Mouse (Mus musculus): Measurements from ENCODE around the gene Samd10. TPM values are rescaled to one million over a fixed set of nuclear protein-coding genes. Genes with fewer than 3 reads are reported as not detected.

The Samd10 gene
- 110 and 112 TPM in 2 replicates for polyA plus RNA-seq (2015; fragmentation: Nextera tagmentation; extraction: Ambion mirVana)

DNA sequence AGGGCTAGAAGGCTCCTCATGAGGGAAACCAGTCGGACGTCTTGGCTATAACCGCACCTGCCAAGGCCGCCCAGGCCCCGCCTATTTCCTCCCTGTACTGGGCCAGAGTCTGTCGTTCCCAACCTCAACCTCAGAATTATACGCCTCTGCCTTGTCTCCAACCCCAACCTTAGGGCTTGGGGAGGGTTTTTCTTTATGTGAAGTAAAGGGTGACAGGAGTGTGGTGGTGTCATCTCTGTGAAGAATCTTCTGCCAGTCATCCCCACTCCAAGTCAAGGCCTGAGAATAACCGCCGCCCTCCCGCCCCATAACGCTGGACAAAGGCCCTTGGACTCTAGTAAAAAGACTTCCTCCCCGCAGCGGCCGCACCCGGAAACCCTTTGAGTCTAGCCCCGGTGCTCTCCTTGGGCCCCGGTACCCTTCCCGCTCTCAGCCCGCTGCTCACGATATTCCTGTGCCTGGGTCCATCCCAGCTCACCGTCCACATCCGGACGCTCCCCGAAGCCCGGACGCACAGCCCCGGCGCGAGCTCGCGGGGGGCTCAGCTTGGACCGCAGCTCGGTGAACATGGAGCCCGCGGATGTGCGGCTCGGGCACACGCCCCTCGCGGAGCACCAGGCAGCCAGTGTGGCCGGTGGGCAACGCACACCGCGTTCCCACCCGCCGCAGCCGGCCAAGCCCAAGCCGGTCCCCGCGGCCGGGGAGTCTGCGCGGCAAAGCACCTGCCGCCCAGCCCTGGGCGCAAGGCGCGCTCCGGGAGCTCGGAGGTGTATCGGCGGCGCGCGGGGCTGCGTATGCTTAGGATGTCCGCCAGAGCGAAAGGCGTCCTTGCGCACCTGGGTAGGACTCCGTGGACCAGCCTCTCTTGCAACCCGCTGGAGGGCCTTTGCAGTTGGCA, at the start of gene Samd10:
Gene Samd10, minus strand, starts transcription at position 759 of the 898 bp plus-strand sequence.
- Histone ChIP-seq H3K36me3 (peaks cover 4% of the 10 kb centered on the region; the same call in 1 of the 2 replicates), H3K4me3 (peak within 1 kb of the TSS; percentile 85), H3K9me3 (no peaks in the 10 kb centered on the region), H3K4me2 (replicated peaks) (peak within 1 kb of the TSS; percentile 74), H3K27ac (replicated peaks) (peak within 1 kb of the TSS; percentile 90), H3K4me1 (peaks cover 44% of the 10 kb centered on the region), H3K27me3 (no peaks in the 10 kb centered on the region), H3K9ac (replicated peaks) (peak within 1 kb of the TSS; percentile 94)
- 1% methylated on average over 71 of the region's 71 CpGs for WGBS
- peak; percentile 31 for ATAC-seq (replicated peaks)

DNA sequence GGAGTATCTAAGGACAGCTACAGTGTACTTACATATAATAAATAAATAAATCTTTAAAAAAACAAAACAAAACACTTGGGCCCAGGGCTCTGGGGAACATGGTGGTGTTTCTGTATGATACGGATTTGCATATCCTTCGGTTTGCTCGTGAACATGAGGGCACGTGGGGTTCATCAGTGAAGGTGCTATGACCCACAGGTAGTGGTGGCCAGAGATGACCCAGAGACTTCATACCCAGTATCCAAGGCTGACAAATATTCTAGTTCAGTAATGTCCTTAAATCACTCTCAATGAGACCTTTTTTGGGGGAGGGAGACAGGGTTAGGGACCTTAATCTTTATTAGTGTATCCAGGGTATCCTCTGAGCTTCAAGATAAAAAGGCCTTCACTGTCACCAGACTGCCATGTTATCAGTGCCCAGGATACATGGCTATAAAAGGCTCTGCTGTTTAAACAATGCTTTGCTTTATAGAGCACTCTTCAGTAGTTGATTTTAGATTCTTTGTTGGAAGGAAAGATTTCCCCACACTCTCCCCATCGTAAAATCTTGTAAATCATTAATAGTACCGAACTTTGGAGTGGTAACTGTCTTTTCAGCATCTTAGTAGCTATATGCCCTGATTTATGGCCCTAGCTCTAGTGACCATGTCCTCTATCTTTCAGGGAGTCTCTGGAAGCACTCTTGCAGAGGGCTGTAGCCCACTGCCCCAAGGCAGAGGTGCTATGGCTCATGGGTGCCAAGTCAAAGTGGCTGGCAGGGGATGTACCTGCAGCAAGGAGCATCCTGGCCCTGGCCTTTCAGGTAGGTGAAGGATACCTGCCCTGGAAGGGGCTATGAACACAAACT, 47.8 kb upstream of the Samd10 start:
- no peaks in the 10 kb centered on the region for H3K9me3 ChIP-seq
- no peak overlapping the region for H3K27ac ChIP-seq (replicated peaks)
- no peaks in the 10 kb centered on the region for H3K27me3 ChIP-seq
- no peak overlapping the region for H3K4me3 ChIP-seq
- H3K4me1 ChIP-seq = no peaks in the 10 kb centered on the region
- H3K36me3 ChIP-seq = peaks cover 85% of the 10 kb centered on the region
- 96% methylated on average over 6 of the region's 6 CpGs for WGBS
- ATAC-seq (replicated peaks) = no peak
- no peak overlapping the region for H3K4me2 ChIP-seq (replicated peaks)
- H3K9ac ChIP-seq (replicated peaks) = no peak overlapping the region

DNA sequence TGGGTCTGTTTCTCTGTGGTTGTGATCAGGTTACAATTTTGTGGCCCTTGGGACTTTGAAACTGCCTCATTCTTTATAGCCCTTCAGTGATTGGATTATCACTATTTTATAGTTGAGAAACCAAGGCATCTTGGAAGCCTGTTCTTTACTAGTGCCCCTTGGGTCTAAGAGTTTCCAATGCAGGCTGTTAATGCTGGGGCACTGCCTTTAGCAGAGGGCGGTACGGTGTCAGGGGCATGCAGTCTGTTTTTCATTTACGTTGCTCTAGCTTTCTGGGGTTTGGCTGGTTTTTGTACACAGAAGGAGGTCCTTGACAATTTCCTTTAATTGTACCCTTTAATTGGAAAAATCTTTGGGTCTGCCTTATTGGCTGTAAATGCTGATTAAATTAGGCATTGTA, 46.7 kb upstream of the Samd10 start:
- 86% methylated on average over 3 of the region's 3 CpGs for WGBS
- no peaks in the 10 kb centered on the region for H3K9me3 ChIP-seq

DNA sequence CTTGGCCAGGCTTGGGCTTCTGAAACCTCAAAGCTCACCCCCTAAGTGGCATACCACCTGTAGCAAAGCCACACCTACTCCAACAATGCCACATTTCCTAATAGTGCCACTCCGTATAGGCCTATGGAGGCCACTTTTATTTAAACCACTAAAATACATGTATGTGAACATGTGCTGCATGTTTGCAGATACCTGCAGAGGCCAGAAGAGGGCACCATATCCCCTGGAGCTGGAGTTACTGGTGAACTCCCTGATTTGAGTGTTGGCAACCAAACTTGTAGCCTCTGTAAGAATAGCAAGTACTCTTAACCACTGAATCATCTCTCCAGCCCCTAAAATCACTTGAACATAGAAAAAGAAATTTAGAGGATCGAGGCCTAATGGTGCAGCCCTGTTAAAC, 45.3 kb upstream of the Samd10 start:
- Histone ChIP-seq H3K4me1 (no peaks in the 10 kb centered on the region), H3K4me3 (no peak overlapping the region), H3K4me2 (replicated peaks) (no peak overlapping the region), H3K9ac (replicated peaks) (no peak overlapping the region), H3K9me3 (no peaks in the 10 kb centered on the region), H3K36me3 (peaks cover 85% of the 10 kb centered on the region), H3K27ac (replicated peaks) (no peak overlapping the region), H3K27me3 (no peaks in the 10 kb centered on the region)
- 96% methylated on average over 2 of the region's 2 CpGs for WGBS
- no peak for ATAC-seq (replicated peaks)

More for the DNA sequence above, 46.7 kb upstream of the Samd10 start:
- H3K27me3 ChIP-seq = no peaks in the 10 kb centered on the region
- no peaks in the 10 kb centered on the region for H3K4me1 ChIP-seq
- H3K4me3 ChIP-seq = no peak overlapping the region
- no peak overlapping the region for H3K9ac ChIP-seq (replicated peaks)
- ATAC-seq (replicated peaks) = no peak
- H3K4me2 ChIP-seq (replicated peaks) = no peak overlapping the region
- peaks cover 87% of the 10 kb centered on the region for H3K36me3 ChIP-seq
- H3K27ac ChIP-seq (replicated peaks) = no peak overlapping the region

DNA sequence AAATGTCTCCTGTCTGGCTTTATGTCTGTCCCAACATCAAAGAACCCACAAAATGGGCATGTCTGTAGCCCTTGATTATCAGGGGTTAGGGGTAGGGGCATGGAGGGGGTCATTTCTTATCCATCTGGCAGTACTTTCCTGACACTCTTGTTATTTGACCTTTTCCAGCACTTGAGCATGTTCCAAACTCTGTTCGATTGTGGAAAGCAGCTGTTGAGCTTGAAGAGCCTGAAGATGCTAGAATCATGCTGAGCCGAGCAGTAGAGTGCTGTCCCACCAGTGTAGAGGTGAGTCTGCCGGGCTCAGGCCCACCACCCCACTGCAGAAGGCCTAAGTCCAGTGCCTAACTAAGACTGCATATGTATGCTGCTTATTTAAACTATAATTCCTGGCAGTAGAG, 36.9 kb upstream of the Samd10 start:
- 89% methylated on average over 3 of the region's 3 CpGs for WGBS
- Histone ChIP-seq H3K4me1 (no peaks in the 10 kb centered on the region), H3K36me3 (peaks cover 69% of the 10 kb centered on the region), H3K4me3 (no peak overlapping the region), H3K4me2 (replicated peaks) (no peak overlapping the region), H3K27me3 (no peaks in the 10 kb centered on the region), H3K9ac (replicated peaks) (no peak overlapping the region), H3K27ac (replicated peaks) (no peak overlapping the region), H3K9me3 (no peaks in the 10 kb centered on the region)
- ATAC-seq (replicated peaks) = no peak

DNA sequence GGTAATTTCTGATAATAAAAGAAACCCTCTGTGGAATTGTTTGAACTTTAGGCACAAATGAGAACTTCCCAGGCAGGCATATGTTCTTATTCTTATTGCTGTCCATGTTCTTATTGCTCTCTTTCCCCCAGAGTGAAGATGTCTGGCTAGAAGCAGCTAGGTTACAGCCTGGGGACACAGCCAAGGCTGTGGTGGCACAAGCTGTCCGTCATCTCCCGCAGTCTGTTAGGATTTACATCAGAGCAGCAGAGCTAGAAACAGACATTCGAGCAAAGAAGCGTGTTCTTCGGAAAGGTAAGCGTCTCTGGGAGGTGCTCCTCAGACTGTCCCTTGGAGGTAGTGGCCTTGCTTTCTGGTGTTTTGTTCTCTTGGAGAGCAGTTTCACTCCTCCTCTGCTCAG, 33.6 kb upstream of the Samd10 start:
- H3K9me3 ChIP-seq = no peaks in the 10 kb centered on the region
- no peak overlapping the region for H3K27ac ChIP-seq (replicated peaks)
- H3K4me2 ChIP-seq (replicated peaks) = no peak overlapping the region
- no peaks in the 10 kb centered on the region for H3K27me3 ChIP-seq
- H3K36me3 ChIP-seq = peaks cover 57% of the 10 kb centered on the region
- no peak overlapping the region for H3K9ac ChIP-seq (replicated peaks)
- no peak for ATAC-seq (replicated peaks)
- H3K4me3 ChIP-seq = no peak overlapping the region
- H3K4me1 ChIP-seq = no peaks in the 10 kb centered on the region
- 93% methylated on average over 6 of the region's 6 CpGs for WGBS

DNA sequence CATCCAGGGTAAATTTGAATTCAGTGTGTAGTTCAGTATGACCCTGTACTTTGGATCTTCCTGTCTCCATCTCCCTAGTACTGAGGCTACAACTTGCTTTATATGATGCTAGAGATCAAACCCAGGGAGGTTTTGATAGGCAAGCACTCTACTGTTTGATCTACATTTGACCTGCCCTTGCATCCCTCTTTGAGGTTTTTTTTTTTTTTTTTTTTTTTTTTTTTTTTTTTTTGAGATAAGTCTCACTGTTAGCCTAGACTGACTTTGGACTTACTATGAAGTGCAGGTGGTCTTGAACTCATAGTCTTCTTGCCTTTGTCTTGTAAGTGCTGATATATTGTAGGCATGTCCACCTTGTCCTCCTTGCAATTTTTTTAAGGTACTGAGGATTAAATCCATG, 29.5 kb upstream of the Samd10 start:
- no peak overlapping the region for H3K9ac ChIP-seq (replicated peaks)
- ATAC-seq (replicated peaks) = no peak
- H3K4me1 ChIP-seq = no peaks in the 10 kb centered on the region
- H3K9me3 ChIP-seq = no peaks in the 10 kb centered on the region
- no peaks in the 10 kb centered on the region for H3K27me3 ChIP-seq
- H3K36me3 ChIP-seq = peaks cover 44% of the 10 kb centered on the region
- H3K4me3 ChIP-seq = no peak overlapping the region
- no peak overlapping the region for H3K27ac ChIP-seq (replicated peaks)
- no peak overlapping the region for H3K4me2 ChIP-seq (replicated peaks)

DNA sequence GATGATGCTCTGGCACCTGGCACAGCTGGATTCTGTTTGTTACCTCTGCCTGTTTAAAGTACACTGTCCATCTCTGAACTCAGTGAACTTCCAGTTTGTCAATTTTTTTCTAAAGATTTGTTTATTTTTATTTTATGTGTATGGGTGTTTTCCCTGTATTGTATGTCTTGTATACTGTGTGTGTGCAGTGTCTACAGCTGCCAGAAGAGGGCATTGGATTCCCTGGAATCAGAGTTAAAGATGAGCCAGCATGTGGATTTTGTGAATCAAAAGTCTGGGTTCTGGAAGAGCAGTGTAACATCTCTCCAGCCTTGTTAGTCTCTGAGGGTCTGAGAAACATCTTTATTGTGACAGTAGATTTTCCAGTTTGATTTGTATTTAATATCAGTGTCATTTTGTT, 24.4 kb upstream of the Samd10 start:
- peaks cover 56% of the 10 kb centered on the region for H3K36me3 ChIP-seq
- no peak overlapping the region for H3K4me2 ChIP-seq (replicated peaks)
- H3K27me3 ChIP-seq = no peaks in the 10 kb centered on the region
- no peak overlapping the region for H3K4me3 ChIP-seq
- no peak for ATAC-seq (replicated peaks)
- H3K9me3 ChIP-seq = no peaks in the 10 kb centered on the region
- H3K9ac ChIP-seq (replicated peaks) = no peak overlapping the region
- H3K4me1 ChIP-seq = no peaks in the 10 kb centered on the region
- H3K27ac ChIP-seq (replicated peaks) = no peak overlapping the region

DNA sequence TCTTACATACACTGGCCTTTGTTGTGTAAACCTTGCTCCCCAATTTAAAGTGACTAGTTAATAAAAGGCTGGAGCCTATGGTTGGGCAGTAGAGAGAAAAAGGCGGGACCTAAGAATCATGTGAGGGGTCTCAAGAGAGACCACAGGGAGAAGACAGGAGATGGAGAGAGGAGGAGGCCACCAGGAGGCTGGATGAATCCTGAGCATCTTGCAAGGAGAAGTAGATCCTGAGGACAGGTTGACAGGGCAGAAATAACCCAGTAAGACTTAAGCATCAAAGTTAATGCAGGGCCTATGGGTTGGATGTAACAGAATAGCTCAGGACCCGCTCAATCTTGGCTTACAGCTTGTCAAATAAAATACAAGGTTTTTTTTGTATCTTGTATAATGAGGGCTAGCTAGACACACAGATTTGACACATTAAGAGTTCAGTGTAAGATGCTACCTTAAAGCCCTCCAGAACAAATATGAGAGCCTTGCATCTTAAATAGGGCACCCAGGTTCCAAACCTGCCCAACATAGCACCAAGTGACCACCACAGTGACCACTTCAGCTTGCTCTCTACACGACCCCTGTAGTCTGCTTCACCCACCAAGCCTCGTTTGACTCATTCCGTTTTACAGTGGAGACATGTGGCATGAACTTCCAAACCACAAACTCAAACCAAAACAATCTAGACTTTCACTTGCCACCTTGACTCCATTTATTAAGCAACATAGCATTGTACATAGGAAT, 19.9 kb upstream of the Samd10 start:
- H3K27ac ChIP-seq (replicated peaks) = no peak overlapping the region
- H3K27me3 ChIP-seq = no peaks in the 10 kb centered on the region
- WGBS = 88% methylated on average over 5 of the region's 5 CpGs
- H3K9me3 ChIP-seq = no peaks in the 10 kb centered on the region
- no peak overlapping the region for H3K4me3 ChIP-seq
- H3K4me1 ChIP-seq = no peaks in the 10 kb centered on the region
- ATAC-seq (replicated peaks) = no peak
- H3K36me3 ChIP-seq = peaks cover 60% of the 10 kb centered on the region
- H3K4me2 ChIP-seq (replicated peaks) = no peak overlapping the region
- no peak overlapping the region for H3K9ac ChIP-seq (replicated peaks)

DNA sequence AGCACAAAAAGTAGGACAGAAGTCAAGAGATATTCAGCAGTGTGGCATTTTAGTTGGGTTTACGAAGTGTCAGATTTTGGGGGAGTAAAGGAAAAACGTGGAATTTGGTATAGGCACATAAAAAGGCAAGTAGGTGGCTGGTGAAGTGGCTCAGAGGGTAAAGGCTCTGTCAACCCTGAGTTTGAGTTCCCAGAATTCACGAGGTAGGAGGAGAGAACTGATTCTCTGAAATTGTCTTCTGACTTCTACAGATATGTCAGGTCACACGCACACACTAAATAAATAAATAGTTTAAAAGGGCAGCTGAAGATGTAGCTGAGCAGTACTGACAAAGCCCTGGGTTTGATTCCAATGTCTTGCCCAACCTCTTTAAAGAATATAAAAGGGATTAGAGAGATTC, 3.4 kb upstream of the Samd10 start:
- ATAC-seq (replicated peaks) = no peak
- Histone ChIP-seq H3K27ac (replicated peaks) (no peak overlapping the region), H3K4me3 (no peak overlapping the region; the same call in 1 of the 2 replicates), H3K9ac (replicated peaks) (0 out of 2 replicates have a peak overlapping the region, but pooled peaks have one; percentile 83), H3K27me3 (no peaks in the 10 kb centered on the region), H3K9me3 (no peaks in the 10 kb centered on the region), H3K36me3 (no peaks in the 10 kb centered on the region), H3K4me1 (peaks cover 41% of the 10 kb centered on the region), H3K4me2 (replicated peaks) (peak overlapping the region; percentile 66; the same call in 1 of the 2 replicates)
- WGBS = 77% methylated on average over 4 of the region's 4 CpGs

DNA sequence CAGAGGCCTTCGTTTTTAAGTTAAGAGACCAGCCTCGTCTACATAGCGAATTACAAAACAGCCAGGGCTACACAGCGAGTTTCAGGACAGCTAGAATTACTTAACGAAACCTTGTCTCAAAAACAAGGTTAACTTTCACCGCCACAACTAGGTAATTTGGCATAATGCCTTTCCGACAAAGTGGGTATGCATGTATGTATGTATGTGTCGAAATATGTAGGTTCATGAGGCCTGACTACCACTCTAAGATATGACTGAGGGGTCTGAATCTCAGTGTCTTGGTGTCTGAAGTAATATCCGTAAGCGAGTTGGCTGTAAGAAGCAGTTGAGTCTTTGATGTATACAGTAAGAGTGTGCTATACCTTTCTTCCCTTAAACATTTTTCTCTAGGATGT, 2.7 kb upstream of the Samd10 start:
- 30% methylated on average over 10 of the region's 10 CpGs for WGBS
- no peaks in the 10 kb centered on the region for H3K36me3 ChIP-seq
- H3K4me3 ChIP-seq = peak overlapping the region; percentile 79
- no peaks in the 10 kb centered on the region for H3K9me3 ChIP-seq
- no peaks in the 10 kb centered on the region for H3K27me3 ChIP-seq
- peak overlapping the region; percentile 83 for H3K9ac ChIP-seq (replicated peaks)
- peaks cover 44% of the 10 kb centered on the region for H3K4me1 ChIP-seq
- no peak overlapping the region for H3K27ac ChIP-seq (replicated peaks)
- peak overlapping the region; percentile 66 for H3K4me2 ChIP-seq (replicated peaks)
- ATAC-seq (replicated peaks) = no peak

Data from forebrain, embryonic 15.5 days (tissue).